Mouse (Mus musculus): ENCODE results near the gene Hoxc8. TPM values are rescaled to one million over a fixed set of nuclear protein-coding genes. Genes with fewer than 3 reads are reported as not detected.

The Hoxc8 gene
- polyA plus RNA-seq (2014; fragmentation: Nextera tagmentation; extraction: Ambion mirVana) = not detected in 2 replicates

- under 1% methylated on average over 67 of the region's 69 CpGs for WGBS
- Histone ChIP-seq H3K27ac (ENCODE audit: low read depth, low read length) (no peak within 1 kb of the TSS), H3K36me3 (ENCODE audit: control insufficient read depth, insufficient read depth, low read length) (no peaks in the 10 kb centered on the region), H3K4me1 (replicated peaks; ENCODE audit: control insufficient read depth, insufficient read depth, low read length) (0 out of 2 replicates have a peak, but pooled peaks cover 5% of the 10 kb centered on the region), H3K9me3 (ENCODE audit: control insufficient read depth, low read length) (no peaks in the 10 kb centered on the region), H3K9ac (ENCODE audit: low read depth, low read length) (no peak within 1 kb of the TSS), H3K4me2 (replicated peaks; ENCODE audit: low read depth, low read length) (no peak within 1 kb of the TSS), H3K4me3 (ENCODE audit: low read depth, low read length) (no peak within 1 kb of the TSS), H3K27me3 (ENCODE audit: control insufficient read depth, insufficient read depth, low read length) (peaks cover 99% of the 10 kb centered on the region)
- no peak for DNase-seq (ENCODE audit: low spot score)
- no peak for ATAC-seq (ENCODE audit: low FRiP score)
Observed at GRCm38 (mm10) chr15:102990461-102991397, at the start of gene Hoxc8. TSS of gene Hoxc8 (plus strand) at chr15:102990607.

GRCm38 (mm10) chr15:102942739-102943467 lies 47.5 kb upstream of the Hoxc8 start:
- Histone ChIP-seq H3K4me1 (replicated peaks; ENCODE audit: control insufficient read depth, insufficient read depth, low read length) (peaks cover 2% of the 10 kb centered on the region), H3K9ac (ENCODE audit: low read depth, low read length) (no peak overlapping the region), H3K36me3 (ENCODE audit: control insufficient read depth, insufficient read depth, low read length) (no peaks in the 10 kb centered on the region), H3K27ac (ENCODE audit: low read depth, low read length) (no peak overlapping the region), H3K27me3 (ENCODE audit: control insufficient read depth, insufficient read depth, low read length) (peaks cover 99% of the 10 kb centered on the region), H3K9me3 (ENCODE audit: control insufficient read depth, low read length) (no peaks in the 10 kb centered on the region), H3K4me3 (ENCODE audit: low read depth, low read length) (no peak overlapping the region), H3K4me2 (replicated peaks; ENCODE audit: low read depth, low read length) (no peak overlapping the region; the same call in 1 of the 2 replicates)
- ATAC-seq (ENCODE audit: low FRiP score) = 0 out of 2 replicates have a peak, but pooled peaks have one; percentile 30
- WGBS = 1% methylated on average over 47 of the region's 53 CpGs
- no peak for DNase-seq (ENCODE audit: low spot score)

GRCm38 (mm10) chr15:102943468-102943813 lies 47.0 kb upstream of the Hoxc8 start:
- Histone ChIP-seq H3K4me3 (ENCODE audit: low read depth, low read length) (no peak overlapping the region), H3K4me1 (replicated peaks; ENCODE audit: control insufficient read depth, insufficient read depth, low read length) (peaks cover 2% of the 10 kb centered on the region), H3K9me3 (ENCODE audit: control insufficient read depth, low read length) (no peaks in the 10 kb centered on the region), H3K36me3 (ENCODE audit: control insufficient read depth, insufficient read depth, low read length) (no peaks in the 10 kb centered on the region), H3K27me3 (ENCODE audit: control insufficient read depth, insufficient read depth, low read length) (peaks cover 99% of the 10 kb centered on the region), H3K4me2 (replicated peaks; ENCODE audit: low read depth, low read length) (no peak overlapping the region), H3K27ac (ENCODE audit: low read depth, low read length) (no peak overlapping the region), H3K9ac (ENCODE audit: low read depth, low read length) (no peak overlapping the region)
- peak; percentile 61 for DNase-seq (ENCODE audit: low spot score)
- no peak for ATAC-seq (ENCODE audit: low FRiP score)
- 1% methylated on average over 5 of the region's 5 CpGs for WGBS

- H3K4me1 ChIP-seq (replicated peaks; ENCODE audit: control insufficient read depth, insufficient read depth, low read length) = peaks cover 2% of the 10 kb centered on the region; the same call in 1 of the 2 replicates
- H3K36me3 ChIP-seq (ENCODE audit: control insufficient read depth, insufficient read depth, low read length) = no peaks in the 10 kb centered on the region
- DNase-seq (ENCODE audit: low spot score) = no peak
- no peak for ATAC-seq (ENCODE audit: low FRiP score)
- no peak overlapping the region for H3K4me3 ChIP-seq (ENCODE audit: low read depth, low read length)
- H3K9ac ChIP-seq (ENCODE audit: low read depth, low read length) = no peak overlapping the region
- H3K27me3 ChIP-seq (ENCODE audit: control insufficient read depth, insufficient read depth, low read length) = peaks cover 98% of the 10 kb centered on the region
- H3K9me3 ChIP-seq (ENCODE audit: control insufficient read depth, low read length) = no peaks in the 10 kb centered on the region
- 9% methylated on average over 22 of the region's 22 CpGs for WGBS
- no peak overlapping the region for H3K27ac ChIP-seq (ENCODE audit: low read depth, low read length)
- H3K4me2 ChIP-seq (replicated peaks; ENCODE audit: low read depth, low read length) = no peak overlapping the region
Observed at GRCm38 (mm10) chr15:102945185-102946077, 45.0 kb upstream of the Hoxc8 start.

- ATAC-seq (ENCODE audit: low FRiP score) (no peak), DNase-seq (ENCODE audit: low spot score) (no peak)
- 2% methylated on average over 9 of the region's 9 CpGs for WGBS
- Histone ChIP-seq H3K27ac (ENCODE audit: low read depth, low read length) (no peak overlapping the region), H3K9me3 (ENCODE audit: control insufficient read depth, low read length) (no peaks in the 10 kb centered on the region), H3K4me3 (ENCODE audit: low read depth, low read length) (no peak overlapping the region), H3K4me2 (replicated peaks; ENCODE audit: low read depth, low read length) (no peak overlapping the region), H3K9ac (ENCODE audit: low read depth, low read length) (no peak overlapping the region), H3K4me1 (replicated peaks; ENCODE audit: control insufficient read depth, insufficient read depth, low read length) (peaks cover 2% of the 10 kb centered on the region; the same call in 1 of the 2 replicates), H3K36me3 (ENCODE audit: control insufficient read depth, insufficient read depth, low read length) (no peaks in the 10 kb centered on the region), H3K27me3 (ENCODE audit: control insufficient read depth, insufficient read depth, low read length) (peaks cover 98% of the 10 kb centered on the region)
Observed at GRCm38 (mm10) chr15:102947276-102947675, 43.1 kb upstream of the Hoxc8 start.

GRCm38 (mm10) chr15:102948842-102949241 lies 41.6 kb upstream of the Hoxc8 start:
- Histone ChIP-seq H3K4me2 (replicated peaks; ENCODE audit: low read depth, low read length) (no peak overlapping the region), H3K4me3 (ENCODE audit: low read depth, low read length) (no peak overlapping the region), H3K27ac (ENCODE audit: low read depth, low read length) (no peak overlapping the region), H3K27me3 (ENCODE audit: control insufficient read depth, insufficient read depth, low read length) (peaks cover 98% of the 10 kb centered on the region), H3K4me1 (replicated peaks; ENCODE audit: control insufficient read depth, insufficient read depth, low read length) (no peaks in the 10 kb centered on the region), H3K36me3 (ENCODE audit: control insufficient read depth, insufficient read depth, low read length) (no peaks in the 10 kb centered on the region), H3K9ac (ENCODE audit: low read depth, low read length) (no peak overlapping the region), H3K9me3 (ENCODE audit: control insufficient read depth, low read length) (no peaks in the 10 kb centered on the region)
- DNase-seq (ENCODE audit: low spot score) = no peak
- WGBS = 11% methylated on average over 2 of the region's 2 CpGs
- ATAC-seq (ENCODE audit: low FRiP score) = no peak

GRCm38 (mm10) chr15:102949696-102950095 lies 40.7 kb upstream of the Hoxc8 start:
- Histone ChIP-seq H3K27ac (ENCODE audit: low read depth, low read length) (no peak overlapping the region), H3K9ac (ENCODE audit: low read depth, low read length) (no peak overlapping the region), H3K9me3 (ENCODE audit: control insufficient read depth, low read length) (no peaks in the 10 kb centered on the region), H3K27me3 (ENCODE audit: control insufficient read depth, insufficient read depth, low read length) (peaks cover 99% of the 10 kb centered on the region), H3K4me3 (ENCODE audit: low read depth, low read length) (no peak overlapping the region), H3K4me2 (replicated peaks; ENCODE audit: low read depth, low read length) (no peak overlapping the region), H3K36me3 (ENCODE audit: control insufficient read depth, insufficient read depth, low read length) (no peaks in the 10 kb centered on the region), H3K4me1 (replicated peaks; ENCODE audit: control insufficient read depth, insufficient read depth, low read length) (no peaks in the 10 kb centered on the region)
- WGBS = 2% methylated on average over 20 of the region's 20 CpGs
- DNase-seq (ENCODE audit: low spot score) = peak; percentile 64
- ATAC-seq (ENCODE audit: low FRiP score) = no peak

- peak; percentile 48 for DNase-seq (ENCODE audit: low spot score)
- no peak overlapping the region for H3K27ac ChIP-seq (ENCODE audit: low read depth, low read length)
- no peak overlapping the region for H3K9ac ChIP-seq (ENCODE audit: low read depth, low read length)
- WGBS = 4% methylated on average over 2 of the region's 2 CpGs
- H3K9me3 ChIP-seq (ENCODE audit: control insufficient read depth, low read length) = no peaks in the 10 kb centered on the region
- H3K4me1 ChIP-seq (replicated peaks; ENCODE audit: control insufficient read depth, insufficient read depth, low read length) = no peaks in the 10 kb centered on the region
- H3K4me2 ChIP-seq (replicated peaks; ENCODE audit: low read depth, low read length) = no peak overlapping the region
- peaks cover 98% of the 10 kb centered on the region for H3K27me3 ChIP-seq (ENCODE audit: control insufficient read depth, insufficient read depth, low read length)
- ATAC-seq (ENCODE audit: low FRiP score) = no peak
- H3K4me3 ChIP-seq (ENCODE audit: low read depth, low read length) = no peak overlapping the region
- H3K36me3 ChIP-seq (ENCODE audit: control insufficient read depth, insufficient read depth, low read length) = no peaks in the 10 kb centered on the region
Observed at GRCm38 (mm10) chr15:102950877-102951276, 39.5 kb upstream of the Hoxc8 start.
